Mouse (Mus musculus) kidney, postnatal 4 days (tissue): ENCODE results near the gene 4930548H24Rik.
A peak's percentile ranks its signal among the peaks of the same experiment; 100 is the strongest.
"Not testable (repeated sequence)": the region's sequence is repeated elsewhere in the genome, so short reads cannot be mapped to it uniquely, and the experiment has no call there.

ENCODE experiments used
- DNase-seq, 2 experiments: peaks; one replicate each; pipeline ENCODE4 v3.0.0; 2021; ENCODE audit warnings: mixed read lengths in 2 of 2

4930548H24Rik gene

DNA sequence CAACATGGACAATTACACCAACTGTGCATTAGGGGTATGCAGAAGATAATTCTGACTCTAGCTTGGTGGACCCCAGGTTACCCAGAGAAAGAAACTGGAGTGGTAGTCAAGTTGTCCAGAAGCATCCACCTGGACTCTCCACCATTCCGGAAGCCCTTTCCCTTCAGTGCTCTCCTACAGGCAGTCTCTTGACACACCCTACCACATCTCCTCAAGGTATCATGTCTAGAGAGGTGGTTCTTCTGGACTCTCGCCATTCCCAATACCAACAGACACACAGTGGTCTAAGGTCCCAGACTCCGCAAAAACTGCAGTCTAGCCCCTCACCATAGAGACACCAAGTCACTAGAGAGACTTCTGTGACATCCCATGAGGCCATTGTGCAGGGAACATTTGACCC, at the start of gene 4930548H24Rik:
4930548H24Rik (plus strand) TSS at position 301 of the 400 bp plus-strand sequence.
- DNase-seq, result no peak

DNA sequence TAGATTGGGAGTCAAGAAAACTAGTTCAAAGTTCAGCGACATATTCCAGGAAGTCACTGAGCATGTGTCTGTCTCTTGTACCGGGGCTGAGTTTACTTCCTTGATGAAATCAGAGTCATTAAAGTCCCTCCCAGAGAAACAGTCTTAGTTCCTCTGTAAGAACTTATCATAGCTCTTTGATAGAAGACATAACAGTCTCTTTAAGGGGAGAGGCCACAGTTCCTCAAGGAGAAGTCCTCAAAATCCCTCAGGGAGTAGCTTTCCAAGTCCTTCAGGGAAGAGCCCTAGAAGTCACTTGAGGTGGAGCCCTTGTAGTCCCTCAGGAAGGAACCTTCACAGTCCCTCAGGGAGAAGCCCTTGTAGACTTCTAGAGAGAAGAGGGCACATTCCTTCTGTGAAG, 34.2 kb upstream of the 4930548H24Rik start:
- DNase-seq, result no peak

DNA sequence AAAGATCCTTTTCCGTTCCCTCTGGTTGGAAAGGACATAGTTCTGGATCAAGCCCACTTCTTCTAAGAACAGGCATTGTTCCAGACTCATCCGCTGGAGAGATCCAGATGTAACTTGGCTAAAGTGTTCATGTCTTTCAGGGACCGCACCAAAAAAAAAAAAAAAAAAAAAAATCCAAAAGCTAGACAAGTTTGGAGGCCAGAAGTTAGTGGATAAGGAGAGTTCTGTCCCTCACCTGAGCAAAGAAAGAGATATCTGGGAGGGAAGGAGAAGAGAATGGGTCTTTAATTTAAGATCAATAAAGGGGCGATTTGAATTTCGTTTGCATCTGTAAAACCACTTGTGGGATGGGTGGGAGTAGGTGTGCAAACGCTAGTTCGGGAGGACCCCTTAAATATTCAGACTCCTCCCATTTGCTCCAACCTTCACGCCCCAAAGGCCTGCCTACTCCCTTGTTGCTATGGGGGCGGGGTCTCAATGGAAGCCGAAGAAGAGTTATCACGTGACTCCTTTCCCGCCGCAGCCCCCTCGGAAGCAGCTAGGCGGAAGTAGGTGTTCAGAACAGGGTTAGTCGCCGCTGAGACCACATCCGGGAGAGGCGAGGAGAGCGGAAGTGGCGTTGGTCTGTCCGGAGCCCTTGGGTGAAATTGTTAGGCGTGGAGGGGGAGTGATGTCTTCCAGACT, 33.5 kb upstream of the 4930548H24Rik start, which contains the start of gene Zfp512:
Zfp512 (plus strand) TSS at position 554 of the 684 bp plus-strand sequence.
- peak; percentile 93 to 97 for DNase-seq

DNA sequence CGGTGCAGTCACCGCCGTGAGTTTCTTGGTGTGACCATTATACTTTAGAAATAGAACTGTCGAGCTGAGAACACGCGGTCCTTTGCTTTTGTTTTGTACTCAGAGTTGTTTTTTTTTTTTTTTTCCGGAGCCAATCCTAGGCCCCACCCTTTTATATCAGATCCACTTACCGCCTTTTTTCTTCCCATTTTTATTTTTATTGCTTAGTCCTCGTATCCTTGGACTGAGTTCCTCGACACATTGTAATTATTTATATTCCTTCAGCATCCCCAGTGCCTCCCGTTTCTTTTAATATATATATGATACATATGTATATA, 33.0 kb upstream of the 4930548H24Rik start:
- no peak for DNase-seq

- DNase-seq, result peak in 1 of 2 experiments; percentile 16
These were observed 32.6 kb upstream of the 4930548H24Rik start for GRCm38 (mm10) chr5:31452886-31453410.

- DNase-seq, result no peak
These were observed 17.7 kb upstream of the 4930548H24Rik start for GRCm38 (mm10) chr5:31467798-31468197.

DNA sequence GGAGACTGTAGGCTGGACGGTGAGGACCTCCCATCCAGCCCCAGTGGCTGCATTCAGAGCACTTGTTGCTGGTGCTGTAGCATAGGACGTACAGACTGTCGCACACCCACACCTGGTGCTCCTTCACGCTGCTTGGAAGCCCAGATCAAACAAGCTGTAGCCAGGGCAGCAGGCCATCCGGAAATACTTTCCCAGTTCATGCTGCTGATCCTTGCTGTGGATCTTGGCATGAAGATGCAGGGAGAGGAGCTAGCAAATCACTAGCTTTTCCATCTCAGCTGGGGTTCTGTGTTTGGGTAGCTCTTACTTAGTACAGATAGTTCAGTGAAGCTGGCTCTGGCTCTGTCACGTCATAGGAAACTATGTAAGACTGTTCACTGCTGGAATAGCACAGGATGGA, 15.8 kb upstream of the 4930548H24Rik start:
- no peak for DNase-seq

GRCm38 (mm10) chr5:31470334-31470733, 15.2 kb upstream of the 4930548H24Rik start:
- peak; percentile 78 to 79 for DNase-seq

DNA sequence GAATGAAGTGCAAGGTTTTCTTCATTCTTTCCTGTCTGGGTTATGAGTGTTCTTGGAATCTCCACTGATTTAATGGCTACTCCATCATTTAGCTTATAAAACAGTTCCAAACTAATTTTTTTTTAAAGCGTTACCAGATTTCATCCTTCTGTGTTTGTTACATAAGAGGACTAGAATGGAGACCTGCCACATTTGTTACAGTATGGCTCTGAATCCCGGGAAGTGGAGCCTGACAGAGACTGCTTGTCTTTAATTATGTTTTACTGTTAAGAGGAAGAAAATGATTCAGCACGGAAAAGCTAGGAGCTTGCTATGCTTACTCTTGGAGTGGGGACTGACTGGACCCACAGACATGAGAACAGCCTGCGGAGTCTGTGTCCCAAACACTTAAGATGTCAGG, 5.0 kb upstream of the 4930548H24Rik start:
- no peak for DNase-seq

DNA sequence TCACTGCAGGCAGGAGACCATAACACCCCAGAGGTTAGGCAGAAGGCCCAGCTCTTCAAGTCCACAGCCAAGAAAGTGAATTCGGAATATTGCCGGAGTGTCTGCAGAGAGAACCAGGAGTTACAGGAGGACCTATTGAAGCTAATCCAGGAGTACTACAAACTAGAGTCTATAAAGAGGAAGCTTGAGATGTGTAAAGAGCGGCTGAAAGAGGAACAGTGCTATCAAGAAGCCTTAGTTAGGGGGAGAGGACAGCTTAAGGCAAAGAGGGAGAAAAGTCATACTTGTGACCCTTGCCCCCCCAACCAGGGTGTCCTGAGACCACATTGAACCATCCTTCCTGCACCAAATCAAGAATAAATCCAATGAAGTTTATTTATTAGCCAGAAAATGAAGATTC, 2.3 kb downstream of the 4930548H24Rik start:
- no peak for DNase-seq

DNA sequence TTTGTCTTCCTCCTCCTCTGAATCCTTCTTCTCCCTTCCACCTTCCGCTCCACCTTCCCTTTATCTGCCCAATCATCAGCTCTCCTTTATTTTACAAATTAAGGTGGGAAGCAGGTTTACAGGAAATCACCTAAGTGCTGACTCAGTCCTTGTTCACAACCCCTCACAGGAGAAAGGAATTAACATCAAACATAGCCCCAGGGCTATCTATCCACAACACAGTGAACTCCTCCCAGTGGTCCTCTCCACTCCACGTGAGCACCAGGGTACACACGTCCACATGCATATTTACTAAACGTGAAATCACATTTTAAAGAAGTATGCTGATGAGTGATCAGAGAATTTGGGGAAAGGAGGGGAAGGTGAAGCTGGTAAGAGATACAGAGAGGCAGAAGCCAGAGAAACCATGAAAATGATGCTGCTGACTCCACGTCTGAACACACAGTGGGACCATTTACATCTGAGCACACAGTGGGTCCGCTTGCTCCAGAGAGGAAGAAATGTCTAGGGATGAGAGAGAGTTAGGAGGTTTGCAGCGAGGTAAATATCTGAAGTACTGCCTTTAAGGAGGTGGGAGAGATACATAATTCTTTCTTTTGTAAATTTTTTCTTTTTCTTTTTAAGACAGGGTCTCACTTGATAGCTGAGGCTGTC, 3.7 kb downstream of the 4930548H24Rik start:
- no peak for DNase-seq

DNA sequence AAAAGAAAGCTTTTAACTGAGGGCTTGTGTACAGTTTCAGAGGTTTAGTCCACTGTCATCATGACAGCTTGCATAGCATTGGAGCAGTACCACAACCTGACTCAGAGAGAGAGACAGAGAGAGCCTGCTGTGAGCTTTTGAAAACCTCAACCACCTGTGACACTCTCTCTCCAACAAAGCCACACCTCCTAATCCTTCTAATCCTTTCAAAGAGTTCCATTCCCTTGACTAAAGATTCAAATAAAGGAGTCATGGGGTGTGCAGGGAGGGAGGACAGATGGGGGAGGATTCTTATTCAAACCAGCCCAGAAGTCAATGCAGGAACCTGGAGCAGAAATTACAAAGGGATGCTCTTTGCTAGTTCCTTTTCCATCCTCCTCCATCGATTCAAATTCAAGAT, 6.5 kb downstream of the 4930548H24Rik start:
- no peak for DNase-seq

DNA sequence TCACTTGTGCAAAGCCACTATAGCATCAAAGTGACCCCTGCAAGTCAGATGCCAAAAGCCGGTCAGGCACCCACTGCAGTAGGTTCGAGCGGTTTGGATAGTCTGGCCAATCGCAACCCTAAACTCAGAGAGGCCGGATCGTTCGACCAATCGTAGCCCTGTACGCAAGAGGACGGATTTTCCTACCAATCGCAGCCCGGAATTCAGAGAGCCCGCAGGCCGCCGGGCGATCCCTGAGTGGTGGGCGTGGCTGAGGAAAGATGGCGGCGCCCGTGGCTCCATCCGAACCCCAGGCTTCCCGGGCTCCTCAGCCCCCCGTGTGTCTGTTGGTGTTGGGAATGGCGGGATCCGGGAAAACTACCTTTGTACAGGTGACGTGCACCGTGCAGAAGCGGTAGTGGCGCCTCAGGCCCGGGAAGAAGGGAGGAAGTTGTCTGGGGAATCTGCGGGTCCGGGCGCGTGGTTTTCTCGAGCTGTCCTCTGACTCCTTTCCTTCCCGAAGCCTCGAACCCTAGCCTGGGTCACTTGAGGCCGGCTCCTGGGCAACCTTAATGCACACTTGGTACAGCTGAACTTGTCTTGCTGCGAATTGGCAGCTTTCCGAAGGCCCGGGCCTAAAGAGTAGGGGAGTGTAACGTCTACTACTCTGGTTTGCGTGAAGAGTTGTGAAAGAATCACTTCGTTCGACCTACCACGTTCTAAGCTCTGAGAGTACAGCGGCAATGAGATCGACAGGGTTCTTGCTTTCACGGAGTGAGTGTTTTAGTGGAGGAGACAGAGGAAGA, 9.2 kb downstream of the 4930548H24Rik start, which contains the start of gene Gpn1:
Gpn1 (plus strand) TSS at position 229 of the 785 bp plus-strand sequence.
- peak; percentile 91 to 94 for DNase-seq

DNA sequence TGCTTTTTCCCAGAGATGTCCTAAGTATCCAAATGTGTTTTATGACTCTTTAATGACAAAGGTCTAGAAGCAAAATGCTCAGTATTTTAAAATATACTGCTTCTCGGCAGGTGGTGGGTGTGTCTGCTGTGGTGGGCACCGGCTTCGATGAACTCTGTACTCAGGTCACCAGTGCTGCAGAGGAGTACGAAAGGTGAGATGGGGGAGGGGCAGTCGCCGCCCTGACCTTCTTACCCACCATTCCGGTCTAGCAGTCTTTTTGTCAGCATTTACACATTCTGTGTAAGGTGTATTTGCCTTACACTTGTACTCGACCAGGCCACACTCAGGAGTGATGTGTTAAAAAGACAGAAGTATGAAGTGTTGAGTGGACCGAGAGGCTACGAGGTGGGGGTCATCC, 19.3 kb downstream of the 4930548H24Rik start:
- DNase-seq, result no peak

- no peak for DNase-seq
These were observed 26.9 kb downstream of the 4930548H24Rik start for GRCm38 (mm10) chr5:31512481-31512880.

DNA sequence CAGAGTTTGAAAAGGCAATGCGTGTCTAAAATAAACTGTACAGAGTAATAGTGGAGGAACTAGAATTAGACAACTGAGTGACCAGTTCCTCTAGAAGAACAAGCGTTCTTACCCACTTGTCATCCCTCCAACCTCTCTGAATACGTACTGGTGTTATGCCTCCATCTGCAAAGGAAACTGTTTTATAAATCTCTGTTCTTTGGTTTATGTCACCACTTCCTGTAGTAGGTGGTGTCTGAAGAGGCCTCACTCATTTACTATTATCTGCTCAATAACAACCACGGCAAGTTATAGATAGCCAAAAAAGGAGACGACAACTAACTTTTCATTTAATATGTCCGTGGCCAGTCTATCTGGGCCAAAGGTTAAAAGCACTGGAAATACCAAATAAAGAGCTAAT, 35.0 kb downstream of the 4930548H24Rik start:
- no peak for DNase-seq

DNA sequence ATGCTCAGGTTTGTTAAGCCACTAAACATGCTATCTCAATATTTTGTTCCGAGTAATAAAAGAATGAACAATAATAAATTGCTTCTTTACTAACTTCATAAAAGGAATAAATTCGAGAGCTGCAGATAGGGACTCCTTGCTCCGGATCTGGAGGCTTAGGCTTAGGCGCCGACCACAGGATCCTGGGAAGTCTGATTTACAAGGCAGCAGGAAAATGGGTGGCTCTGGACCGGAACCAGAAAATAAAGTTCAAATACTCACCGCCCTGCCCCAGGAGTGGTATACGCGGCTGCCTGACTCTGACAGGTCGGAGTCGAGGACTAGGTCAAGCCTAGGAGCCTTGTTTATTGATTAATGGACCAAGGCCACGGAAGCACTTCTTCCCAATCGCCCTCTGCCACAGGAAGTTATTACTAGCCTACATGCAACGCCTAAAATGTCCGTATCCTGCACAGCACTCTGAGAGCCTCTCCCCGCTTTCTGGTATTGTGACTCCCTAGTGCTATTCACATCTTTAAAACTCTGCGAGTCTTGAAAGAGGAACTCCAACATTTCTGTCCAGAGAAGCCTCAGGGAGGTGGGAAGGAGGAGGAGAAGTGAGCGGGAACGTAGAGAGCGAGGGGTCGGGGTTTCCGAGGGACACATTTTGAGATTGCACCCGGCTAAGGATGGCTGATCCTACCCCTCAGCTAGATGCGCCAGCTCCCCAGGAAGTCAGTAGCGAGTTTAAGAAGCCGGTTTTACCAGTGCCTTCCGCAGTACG, 41.0 kb downstream of the 4930548H24Rik start, which contains the start of gene Slc4a1ap:
Slc4a1ap (plus strand) TSS at position 642 of the 763 bp plus-strand sequence.
- peak; percentile 85 to 89 for DNase-seq

DNA sequence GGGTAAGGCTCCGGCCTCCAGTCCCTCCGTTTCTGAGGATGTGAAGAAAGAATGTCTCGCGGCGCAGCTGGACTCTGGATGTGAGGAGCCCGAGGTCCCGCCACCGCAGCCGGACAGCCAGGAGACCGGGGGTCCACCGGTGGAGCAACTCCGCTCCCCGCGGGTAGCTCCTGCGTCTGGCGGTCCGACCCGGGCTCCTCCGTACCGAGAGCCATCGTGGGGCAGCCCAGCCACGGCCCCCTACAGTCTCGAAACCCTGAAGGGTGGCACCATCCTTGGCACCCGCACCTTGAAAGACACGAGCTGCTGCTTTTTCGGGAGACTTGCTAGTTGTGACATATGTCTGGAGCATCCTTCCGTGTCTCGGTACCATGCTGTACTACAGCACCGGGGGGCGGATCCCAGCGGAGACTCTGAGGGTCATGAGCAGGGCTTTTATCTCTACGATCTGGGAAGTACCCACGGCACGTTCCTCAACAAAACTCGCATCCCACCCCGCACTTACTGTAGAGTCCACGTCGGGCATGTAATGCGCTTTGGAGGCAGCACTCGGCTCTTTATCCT, 41.7 kb downstream of the 4930548H24Rik start:
- DNase-seq, result no peak

GRCm38 (mm10) chr5:31527707-31528106, 42.2 kb downstream of the 4930548H24Rik start, which contains the start of gene Supt7l:
TSS of gene Supt7l (minus strand) at chr5:31527807.
- not testable (repeated sequence) for DNase-seq

DNA sequence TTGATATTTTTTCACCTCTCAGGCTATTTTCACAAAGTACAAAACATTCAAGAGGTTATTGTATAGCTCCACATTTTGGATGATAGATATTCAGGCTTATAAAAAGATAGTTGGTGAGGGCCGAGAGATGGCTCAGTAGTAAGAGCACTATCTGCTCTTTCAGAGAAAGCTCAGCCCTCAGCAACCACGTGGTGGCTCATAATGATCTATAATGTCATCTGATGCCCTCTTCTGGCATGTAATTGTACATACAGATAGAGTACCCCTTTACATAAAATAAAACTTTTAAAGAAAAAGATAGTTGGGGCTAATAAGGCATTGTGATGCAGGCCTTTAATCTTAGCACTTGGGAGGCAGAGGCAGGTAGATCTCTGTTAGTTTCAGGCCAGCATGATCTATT, 43.0 kb downstream of the 4930548H24Rik start:
- no peak for DNase-seq

GRCm38 (mm10) chr5:31535228-31535627, 49.7 kb downstream of the 4930548H24Rik start:
- no peak for DNase-seq
